Mouse (Mus musculus): ENCODE results near the gene Il12rb2.

Gene Il12rb2

GRCm38 (mm10) chr6:67296126-67296525, 79.9 kb downstream of the Il12rb2 start:
- no peak for DNase-seq (ENCODE audit: low spot score in 2 of 2)

- DNase-seq (ENCODE audit: low spot score in 2 of 2): no peak
These were observed 83.9 kb downstream of the Il12rb2 start for GRCm38 (mm10) chr6:67292042-67292623.

GRCm38 (mm10) chr6:67282897-67283296, 93.1 kb downstream of the Il12rb2 start:
- DNase-seq (ENCODE audit: low spot score in 2 of 2): no peak

- no peak for DNase-seq (ENCODE audit: low spot score in 2 of 2)
These were observed 94.3 kb downstream of the Il12rb2 start for GRCm38 (mm10) chr6:67281614-67282197.

GRCm38 (mm10) chr6:67277944-67278343, 98.0 kb downstream of the Il12rb2 start:
- DNase-seq (ENCODE audit: low spot score in 2 of 2): no peak

- DNase-seq (ENCODE audit: low spot score in 2 of 2): no peak
These were observed 106.5 kb downstream of the Il12rb2 start for GRCm38 (mm10) chr6:67269459-67269858.

- no peak for DNase-seq (ENCODE audit: low spot score in 2 of 2)
These were observed 107.0 kb downstream of the Il12rb2 start for GRCm38 (mm10) chr6:67268983-67269382.

- no peak for DNase-seq (ENCODE audit: low spot score in 2 of 2)
These were observed 107.8 kb downstream of the Il12rb2 start for GRCm38 (mm10) chr6:67268245-67268612.

GRCm38 (mm10) chr6:67267408-67268244, 108.4 kb downstream of the Il12rb2 start:
- DNase-seq (ENCODE audit: low spot score in 2 of 2): peak in 1 of 2 experiments; percentile 19

GRCm38 (mm10) chr6:67266664-67267407, 109.2 kb downstream of the Il12rb2 start:
- peak; percentile 80 to 92 for DNase-seq (ENCODE audit: low spot score in 2 of 2)

GRCm38 (mm10) chr6:67266159-67266657, 109.8 kb downstream of the Il12rb2 start:
- peak in 1 of 2 experiments; percentile 31 for DNase-seq (ENCODE audit: low spot score in 2 of 2)

- DNase-seq (ENCODE audit: low spot score in 2 of 2): no peak
These were observed 111.1 kb downstream of the Il12rb2 start for GRCm38 (mm10) chr6:67264935-67265334.

GRCm38 (mm10) chr6:67251095-67251494, 124.9 kb downstream of the Il12rb2 start:
- no peak for DNase-seq (ENCODE audit: low spot score in 2 of 2)

- DNase-seq (ENCODE audit: low spot score in 2 of 2): no peak
These were observed 131.5 kb downstream of the Il12rb2 start for GRCm38 (mm10) chr6:67244451-67244850.

- DNase-seq (ENCODE audit: low spot score in 2 of 2): no peak
These were observed 132.1 kb downstream of the Il12rb2 start for GRCm38 (mm10) chr6:67243765-67244420.
